Mouse (Mus musculus): Measurements from ENCODE around the gene Mindy4. TPM values are rescaled to one million over a fixed set of nuclear protein-coding genes. Genes with fewer than 3 reads are reported as not detected.

Mindy4 gene
- polyA plus RNA-seq, 1 experiment = 1.0 TPM

DNA sequence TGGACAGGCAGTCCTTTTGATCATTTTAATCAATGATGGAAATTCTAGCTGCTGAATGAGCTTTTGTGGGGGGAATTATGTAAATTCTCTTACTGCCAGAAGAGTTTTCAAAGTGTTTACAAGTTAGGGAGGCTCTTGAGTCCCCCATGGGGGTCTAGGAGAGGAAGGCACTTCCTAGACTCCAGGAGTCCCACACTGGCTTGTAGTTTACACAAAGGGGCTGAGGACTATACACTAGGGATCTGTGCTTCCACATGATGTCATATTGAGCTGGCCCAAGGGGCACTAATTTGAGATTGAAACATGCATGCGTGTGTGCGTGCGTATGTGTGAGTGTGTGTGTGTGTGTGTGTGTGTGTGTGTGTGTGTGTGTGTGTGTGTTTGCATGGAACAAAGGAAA is 748 bp downstream of the Mindy4 start:
- DNase-seq (ENCODE audit: low read depth in 1 of 2, low spot score in 2 of 2) = no peak
- WGBS = 91% methylated on average over 3 of the region's 3 CpGs
- no peak for TF ChIP-seq POLR2A (IDR thresholded peaks at IDR 0.05; ENCODE audit: low read depth, low read length)
- no peak for TF ChIP-seq CTCF (IDR thresholded peaks at IDR 0.05; ENCODE audit: extremely low read depth, insufficient read depth, insufficient read length, insufficient replicate concordance)
- Histone ChIP-seq H3K36me3 (ENCODE audit: control insufficient read depth, insufficient read depth, low read length) (no peaks in the 10 kb centered on the region), H3K4me3 (ENCODE audit: extremely low read depth, insufficient read depth, insufficient read length) (no peak overlapping the region), H3K27me3 (ENCODE audit: control insufficient read depth, insufficient read depth, low read length) (no peaks in the 10 kb centered on the region), H3K27ac (ENCODE audit: insufficient read depth, low read length) (no peak overlapping the region), H3K4me1 (ENCODE audit: control insufficient read depth, insufficient read depth, insufficient read length) (no peaks in the 10 kb centered on the region)

DNA sequence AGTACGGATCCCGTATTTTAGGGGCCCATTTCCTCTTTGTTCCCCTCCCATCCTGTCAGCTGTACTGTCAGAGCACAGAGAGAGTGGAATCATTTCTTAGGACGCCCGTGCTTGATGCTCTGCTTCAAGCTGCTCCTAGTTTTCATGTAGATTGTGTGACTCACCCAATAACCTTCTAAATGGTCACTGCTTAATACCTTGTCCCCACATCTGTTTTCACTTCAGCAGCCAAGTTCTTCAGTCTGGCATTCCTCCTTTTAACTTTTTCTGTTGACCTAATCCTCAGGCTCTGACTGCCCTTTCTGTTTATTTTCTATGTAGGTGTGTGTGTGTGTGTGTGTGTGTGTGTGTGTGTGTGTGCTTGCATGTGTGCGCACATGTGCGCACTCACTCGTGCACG is 4.6 kb downstream of the Mindy4 start:
- DNase-seq (ENCODE audit: low read depth in 1 of 2, low spot score in 2 of 2) = no peak
- H3K4me1 ChIP-seq (ENCODE audit: control insufficient read depth, insufficient read depth, insufficient read length) = no peaks in the 10 kb centered on the region
- 87% methylated on average over 8 of the region's 8 CpGs for WGBS

DNA sequence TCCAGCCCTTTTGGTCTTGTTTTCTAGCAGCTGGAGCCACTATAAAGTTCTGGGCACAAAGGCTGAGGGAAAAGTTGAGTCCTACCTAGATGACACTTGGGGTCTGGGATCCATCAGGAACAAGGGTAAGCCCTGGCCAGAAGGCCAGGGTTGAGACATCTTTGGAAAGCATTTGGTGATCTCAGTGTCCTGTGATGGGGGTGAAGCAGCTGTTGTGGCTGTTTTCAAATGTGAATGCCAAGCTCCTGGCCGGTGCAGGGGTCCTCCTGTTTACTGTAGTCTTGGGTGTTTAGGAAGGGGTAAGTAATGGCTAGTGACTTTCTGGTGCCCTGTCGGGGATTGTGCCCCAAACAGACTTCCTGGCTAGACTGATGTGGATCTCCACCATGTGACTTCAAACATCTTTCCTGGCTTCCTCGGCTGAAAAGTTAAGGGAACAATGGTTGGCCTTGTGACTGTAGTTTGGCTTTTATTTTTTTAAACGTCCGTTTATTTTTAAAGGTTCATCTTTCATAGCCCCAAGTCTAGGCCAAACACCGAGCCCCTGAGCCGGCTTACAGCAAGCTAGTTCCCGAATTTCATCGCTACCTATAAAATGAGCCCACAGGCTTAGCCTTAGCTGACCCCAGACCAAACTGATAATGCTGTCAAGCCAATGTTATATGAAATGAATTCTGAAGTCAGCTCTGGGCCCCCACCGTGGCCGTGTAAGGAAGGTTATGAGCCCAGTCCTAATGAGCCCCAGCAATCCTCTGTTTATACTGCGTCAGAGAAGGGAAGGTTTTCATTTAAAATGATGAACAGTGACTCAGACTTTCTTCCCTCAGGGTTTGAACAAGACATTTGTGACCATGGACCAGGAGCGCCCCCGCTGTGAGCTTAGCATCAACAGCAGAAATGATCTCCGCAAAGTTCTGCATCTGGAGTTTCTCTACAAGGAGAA is 7.5 kb downstream of the Mindy4 start:
- WGBS = 89% methylated on average over 15 of the region's 15 CpGs
- no peak overlapping the region for H3K27ac ChIP-seq (ENCODE audit: insufficient read depth, low read length)

More for the DNA sequence above, 4.6 kb downstream of the Mindy4 start:
- Histone ChIP-seq H3K27ac (ENCODE audit: insufficient read depth, low read length) (no peak overlapping the region), H3K36me3 (ENCODE audit: control insufficient read depth, insufficient read depth, low read length) (no peaks in the 10 kb centered on the region), H3K27me3 (ENCODE audit: control insufficient read depth, insufficient read depth, low read length) (no peaks in the 10 kb centered on the region), H3K4me3 (ENCODE audit: extremely low read depth, insufficient read depth, insufficient read length) (no peak overlapping the region)
- TF ChIP-seq CTCF (IDR thresholded peaks at IDR 0.05; ENCODE audit: extremely low read depth, insufficient read depth, insufficient read length, insufficient replicate concordance) (no peak), POLR2A (IDR thresholded peaks at IDR 0.05; ENCODE audit: low read depth, low read length) (no peak)

DNA sequence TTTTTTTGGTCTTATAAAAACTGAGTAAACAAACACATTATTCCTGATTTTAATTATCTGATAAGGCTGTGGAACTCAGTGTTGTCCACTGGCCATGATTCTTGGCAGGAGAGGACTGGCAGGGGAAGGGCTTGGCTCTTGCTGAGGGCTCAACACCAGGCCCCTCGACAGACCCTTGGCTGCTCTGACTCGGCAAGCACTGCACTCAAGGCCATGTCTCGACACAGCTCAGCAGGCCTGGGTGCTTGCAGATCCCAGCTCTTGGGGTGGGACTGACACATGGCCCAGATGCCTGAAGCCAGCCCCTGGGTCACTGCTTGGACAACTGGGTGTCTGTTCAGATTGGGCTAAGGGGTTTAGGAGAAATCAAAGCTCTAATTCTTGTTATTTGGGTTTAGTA is 11.4 kb downstream of the Mindy4 start:
- H3K27me3 ChIP-seq (ENCODE audit: control insufficient read depth, insufficient read depth, low read length) = no peaks in the 10 kb centered on the region
- WGBS = 88% methylated on average over 3 of the region's 3 CpGs
- no peaks in the 10 kb centered on the region for H3K4me1 ChIP-seq (ENCODE audit: control insufficient read depth, insufficient read depth, insufficient read length)
- no peak overlapping the region for H3K27ac ChIP-seq (ENCODE audit: insufficient read depth, low read length)
- TF ChIP-seq POLR2A (IDR thresholded peaks at IDR 0.05; ENCODE audit: low read depth, low read length) = no peak
- H3K4me3 ChIP-seq (ENCODE audit: extremely low read depth, insufficient read depth, insufficient read length) = no peak overlapping the region
- H3K36me3 ChIP-seq (ENCODE audit: control insufficient read depth, insufficient read depth, low read length) = no peaks in the 10 kb centered on the region
- DNase-seq (ENCODE audit: low read depth in 1 of 2, low spot score in 2 of 2) = no peak

More for the DNA sequence above, 7.5 kb downstream of the Mindy4 start:
- DNase-seq (ENCODE audit: low read depth in 1 of 2, low spot score in 2 of 2) = no peak
- Histone ChIP-seq H3K4me1 (ENCODE audit: control insufficient read depth, insufficient read depth, insufficient read length) (no peaks in the 10 kb centered on the region), H3K36me3 (ENCODE audit: control insufficient read depth, insufficient read depth, low read length) (no peaks in the 10 kb centered on the region), H3K27me3 (ENCODE audit: control insufficient read depth, insufficient read depth, low read length) (no peaks in the 10 kb centered on the region), H3K4me3 (ENCODE audit: extremely low read depth, insufficient read depth, insufficient read length) (no peak overlapping the region)
- TF ChIP-seq POLR2A (IDR thresholded peaks at IDR 0.05; ENCODE audit: low read depth, low read length) = no peak
- TF ChIP-seq CTCF (IDR thresholded peaks at IDR 0.05; ENCODE audit: extremely low read depth, insufficient read depth, insufficient read length, insufficient replicate concordance) = no peak

DNA sequence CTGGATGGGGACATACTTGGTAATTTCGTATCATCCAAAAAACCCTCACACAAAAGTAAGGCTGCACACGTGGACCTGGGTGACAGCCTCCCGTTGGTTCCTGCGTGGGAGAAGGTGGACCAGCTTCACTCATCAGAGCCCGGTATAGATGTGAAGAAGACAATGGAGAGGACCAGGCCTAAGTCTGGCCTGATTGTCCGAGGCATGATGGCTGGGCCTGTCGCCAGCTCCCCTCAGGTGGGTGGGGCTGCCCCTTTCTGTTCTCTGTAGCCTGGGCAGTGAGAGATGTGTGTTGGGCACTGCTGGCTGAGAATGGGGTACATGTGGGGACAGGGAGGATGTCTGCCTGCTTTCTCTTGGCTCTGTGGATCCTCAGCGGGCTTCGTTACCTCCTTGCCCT is 15.0 kb downstream of the Mindy4 start:
- H3K4me1 ChIP-seq (ENCODE audit: control insufficient read depth, insufficient read depth, insufficient read length) = no peaks in the 10 kb centered on the region
- no peak for DNase-seq (ENCODE audit: low read depth in 1 of 2, low spot score in 2 of 2)
- no peaks in the 10 kb centered on the region for H3K36me3 ChIP-seq (ENCODE audit: control insufficient read depth, insufficient read depth, low read length)
- H3K4me3 ChIP-seq (ENCODE audit: extremely low read depth, insufficient read depth, insufficient read length) = no peak overlapping the region
- H3K27me3 ChIP-seq (ENCODE audit: control insufficient read depth, insufficient read depth, low read length) = no peaks in the 10 kb centered on the region
- TF ChIP-seq CTCF (IDR thresholded peaks at IDR 0.05; ENCODE audit: extremely low read depth, insufficient read depth, insufficient read length, insufficient replicate concordance) (no peak), POLR2A (IDR thresholded peaks at IDR 0.05; ENCODE audit: low read depth, low read length) (no peak)
- no peak overlapping the region for H3K27ac ChIP-seq (ENCODE audit: insufficient read depth, low read length)
- WGBS = 93% methylated on average over 9 of the region's 9 CpGs

DNA sequence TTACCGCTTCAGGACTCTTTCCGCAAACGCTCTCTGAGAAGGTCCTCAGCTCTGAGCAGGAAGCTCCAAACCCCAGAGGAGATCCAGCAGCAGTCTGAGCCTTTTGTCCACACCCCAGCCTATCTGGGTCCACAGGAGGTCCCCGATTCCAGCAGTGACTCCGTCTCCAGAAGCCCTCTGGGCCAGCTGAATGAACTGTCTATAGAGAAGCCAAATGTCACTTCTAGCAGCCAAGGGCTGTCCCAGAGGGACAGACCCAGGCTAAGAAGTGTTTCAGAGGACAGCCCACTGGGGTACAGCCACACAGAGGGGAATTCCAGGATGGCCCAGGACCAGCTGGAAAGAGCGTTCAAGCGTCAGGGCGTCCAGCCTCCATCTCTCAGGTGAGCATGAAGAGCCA is 20.8 kb downstream of the Mindy4 start:
- 95% methylated on average over 8 of the region's 8 CpGs for WGBS
- Histone ChIP-seq H3K27ac (ENCODE audit: insufficient read depth, low read length) (no peak overlapping the region), H3K36me3 (ENCODE audit: control insufficient read depth, insufficient read depth, low read length) (no peaks in the 10 kb centered on the region), H3K4me1 (ENCODE audit: control insufficient read depth, insufficient read depth, insufficient read length) (no peaks in the 10 kb centered on the region), H3K27me3 (ENCODE audit: control insufficient read depth, insufficient read depth, low read length) (no peaks in the 10 kb centered on the region), H3K4me3 (ENCODE audit: extremely low read depth, insufficient read depth, insufficient read length) (no peak overlapping the region)
- no peak for DNase-seq (ENCODE audit: low read depth in 1 of 2, low spot score in 2 of 2)
- TF ChIP-seq POLR2A (IDR thresholded peaks at IDR 0.05; ENCODE audit: low read depth, low read length) = no peak
- TF ChIP-seq CTCF (IDR thresholded peaks at IDR 0.05; ENCODE audit: extremely low read depth, insufficient read depth, insufficient read length, insufficient replicate concordance) = no peak

DNA sequence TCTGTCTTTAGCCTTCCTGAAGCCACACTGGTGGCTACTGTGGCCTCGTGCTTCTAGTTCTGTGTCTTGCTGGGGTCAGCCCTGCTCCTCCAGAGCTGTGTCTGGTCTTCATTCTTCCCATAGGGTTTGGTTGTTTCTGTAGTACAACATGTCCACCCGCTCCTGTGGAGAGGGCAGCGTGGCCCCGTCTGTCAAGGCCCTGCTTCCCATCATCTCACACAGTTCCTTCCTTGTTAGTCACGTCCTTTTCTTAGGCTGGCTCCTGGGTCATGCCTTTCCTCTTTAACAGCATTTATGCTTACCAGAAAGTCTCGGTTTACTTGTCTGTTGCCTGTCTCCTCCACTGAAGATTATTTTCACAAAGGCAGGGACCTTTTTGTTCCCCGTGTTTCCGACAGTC is 26.9 kb downstream of the Mindy4 start:
- Histone ChIP-seq H3K4me1 (ENCODE audit: control insufficient read depth, insufficient read depth, insufficient read length) (no peaks in the 10 kb centered on the region), H3K36me3 (ENCODE audit: control insufficient read depth, insufficient read depth, low read length) (no peaks in the 10 kb centered on the region), H3K27ac (ENCODE audit: insufficient read depth, low read length) (no peak overlapping the region), H3K27me3 (ENCODE audit: control insufficient read depth, insufficient read depth, low read length) (no peaks in the 10 kb centered on the region), H3K4me3 (ENCODE audit: extremely low read depth, insufficient read depth, insufficient read length) (no peak overlapping the region)
- no peak for DNase-seq (ENCODE audit: low read depth in 1 of 2, low spot score in 2 of 2)
- TF ChIP-seq POLR2A (IDR thresholded peaks at IDR 0.05; ENCODE audit: low read depth, low read length) (no peak), CTCF (IDR thresholded peaks at IDR 0.05; ENCODE audit: extremely low read depth, insufficient read depth, insufficient read length, insufficient replicate concordance) (no peak)
- 89% methylated on average over 8 of the region's 8 CpGs for WGBS
